Mouse (Mus musculus): ENCODE data around the gene Dynlt1f.
"Not testable (repeated sequence)": the region's sequence is repeated elsewhere in the genome, so short reads cannot be mapped to it uniquely, and the experiment has no call there.

- TF ChIP-seq GATA1 (IDR thresholded peaks at IDR 0.05; ENCODE audit: borderline replicate concordance, low read length); FLI1 (IDR thresholded peaks at IDR 0.05; ENCODE audit: low read length): not testable (repeated sequence)
Measured at GRCm38 (mm10) chr17:6696521-6696920, 40.8 kb upstream of the Dynlt1f start.
